Mouse (Mus musculus) ES-Bruce4 (cell line): ENCODE data around the gene Scaf1.

Source experiments
- CTCF ChIP-seq: IDR thresholded peaks from one replicate; pipeline ENCODE4 v1.8.1; 2011; ENCODE audit warnings: low read depth, low read length
- EP300 ChIP-seq: IDR thresholded peaks from 2 replicates; pipeline ENCODE4 v1.6.1; 2011; ENCODE audit warnings: low read depth, low read length; ENCODE audit not compliant: insufficient read depth
- POLR2A ChIP-seq: IDR thresholded peaks from one replicate; pipeline ENCODE4 v1.8.1; 2011; ENCODE audit warnings: low read length; ENCODE audit not compliant: insufficient read depth

DNA sequence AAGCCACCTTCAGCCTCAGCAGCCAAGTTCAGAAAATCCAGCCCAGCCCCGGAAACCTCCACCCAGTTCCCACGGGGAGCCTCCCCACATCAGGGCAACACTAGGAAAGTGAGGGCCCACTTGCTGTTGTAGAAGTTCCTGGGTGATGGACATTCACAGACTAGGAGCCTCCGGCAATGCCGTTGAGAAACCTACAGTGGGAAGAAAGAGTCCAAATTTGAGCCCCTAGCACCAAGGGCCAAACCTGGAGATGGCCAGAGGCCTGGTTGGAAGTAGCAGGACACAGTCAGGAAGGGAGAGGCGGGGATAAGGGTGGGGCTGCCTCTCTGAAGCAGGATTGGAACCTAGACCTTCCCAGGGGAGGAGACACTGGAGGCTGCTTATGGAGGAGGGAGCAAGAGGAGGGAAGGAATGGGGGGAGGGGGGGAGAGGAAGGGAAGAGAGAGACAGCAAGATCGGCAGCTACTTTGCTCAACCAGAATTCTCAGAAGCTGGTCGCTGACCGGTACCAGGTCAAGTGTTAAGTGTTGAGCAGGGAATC, 2.9 kb upstream of the Scaf1 start:
- TF ChIP-seq POLR2A (no peak), CTCF (no peak), EP300 (no peak)
